Mouse (Mus musculus) intestine, embryonic 14.5 days (tissue): Measurements from ENCODE around the gene Pde3b. TPM values are rescaled to one million over a fixed set of nuclear protein-coding genes. Genes with fewer than 3 reads are reported as not detected.
"Not testable (repeated sequence)": the region's sequence is repeated elsewhere in the genome, so short reads cannot be mapped to it uniquely, and the experiment has no call there.

Experiments
- ATAC-seq: fragments of 200-750 bp; cut with Nextera tagmentation; replicated peaks from 2 replicates; pipeline ENCODE4 v1.8.0; 2017; ENCODE audit warnings: low read depth, moderate number of reproducible peaks, moderate TSS enrichment, moderate library complexity; ENCODE audit not compliant: low FRiP score, low TSS enrichment
- DNase-seq: peaks from one replicate; pipeline ENCODE4 v3.0.0-alpha.2; 2018; ENCODE audit warnings: low spot score
- H3K27ac ChIP-seq: fragments of 300-500 bp; sonication (generic); 2 replicates; pipeline ENCODE4 v1.5.1; 2014; ENCODE audit warnings: low read depth, mild to moderate bottlenecking, control low read depth
- H3K27me3 ChIP-seq: fragments of 300-500 bp; sonication (generic); replicated peaks from 2 replicates; pipeline ENCODE4 v1.6.1; 2014; ENCODE audit warnings: low read length, control low read depth; ENCODE audit not compliant: control insufficient read depth, insufficient read depth
- H3K36me3 ChIP-seq: fragments of 300-500 bp; sonication (generic); 2 replicates; pipeline ENCODE4 v1.6.1; 2014; ENCODE audit warnings: low read length, control low read depth; ENCODE audit not compliant: control insufficient read depth, insufficient read depth
- H3K4me1 ChIP-seq: fragments of 300-500 bp; sonication (generic); replicated peaks from 2 replicates; pipeline ENCODE4 v1.6.1; 2014; ENCODE audit warnings: low read length, control low read depth, mixed read lengths; ENCODE audit not compliant: control insufficient read depth, insufficient read depth
- H3K4me2 ChIP-seq: fragments of 300-500 bp; sonication (generic); 2 replicates; pipeline ENCODE4 v1.6.1; 2014; ENCODE audit warnings: low read length
- H3K4me3 ChIP-seq: fragments of 300-500 bp; sonication (generic); 2 replicates; pipeline ENCODE4 v1.5.1; 2014; ENCODE audit warnings: low read depth, low read length, control low read depth, mixed read lengths
- H3K9ac ChIP-seq: fragments of 300-500 bp; sonication (generic); 2 replicates; pipeline ENCODE4 v1.6.1; 2014; ENCODE audit warnings: mild to moderate bottlenecking, low read length
- H3K9me3 ChIP-seq: fragments of 300-500 bp; sonication (generic); 2 replicates; pipeline ENCODE4 v1.6.1; 2016; ENCODE audit warnings: low read length, control low read depth; ENCODE audit not compliant: control insufficient read depth
- WGBS: fragments of 180-500 bp; shearing (Covaris S2); extraction: QIAGEN DNeasy Blood & Tissue Kit; methylation state at CpG from one replicate; pipeline ENCODE4 v1.1.7; 2014; 5-methylcytosine and 5-hydroxymethylcytosine counted together
- polyA plus RNA-seq: library from polyadenylated mRNA; unstranded; fragments of >200 nt; fragmentation: Nextera tagmentation; extraction: Ambion mirVana; gene quantifications from 2 replicates; pipeline ENCODE4 v1.2.1, GENCODE M21; 2014

Gene Pde3b
- 6.9 and 8.4 TPM in 2 replicates for polyA plus RNA-seq

DNA sequence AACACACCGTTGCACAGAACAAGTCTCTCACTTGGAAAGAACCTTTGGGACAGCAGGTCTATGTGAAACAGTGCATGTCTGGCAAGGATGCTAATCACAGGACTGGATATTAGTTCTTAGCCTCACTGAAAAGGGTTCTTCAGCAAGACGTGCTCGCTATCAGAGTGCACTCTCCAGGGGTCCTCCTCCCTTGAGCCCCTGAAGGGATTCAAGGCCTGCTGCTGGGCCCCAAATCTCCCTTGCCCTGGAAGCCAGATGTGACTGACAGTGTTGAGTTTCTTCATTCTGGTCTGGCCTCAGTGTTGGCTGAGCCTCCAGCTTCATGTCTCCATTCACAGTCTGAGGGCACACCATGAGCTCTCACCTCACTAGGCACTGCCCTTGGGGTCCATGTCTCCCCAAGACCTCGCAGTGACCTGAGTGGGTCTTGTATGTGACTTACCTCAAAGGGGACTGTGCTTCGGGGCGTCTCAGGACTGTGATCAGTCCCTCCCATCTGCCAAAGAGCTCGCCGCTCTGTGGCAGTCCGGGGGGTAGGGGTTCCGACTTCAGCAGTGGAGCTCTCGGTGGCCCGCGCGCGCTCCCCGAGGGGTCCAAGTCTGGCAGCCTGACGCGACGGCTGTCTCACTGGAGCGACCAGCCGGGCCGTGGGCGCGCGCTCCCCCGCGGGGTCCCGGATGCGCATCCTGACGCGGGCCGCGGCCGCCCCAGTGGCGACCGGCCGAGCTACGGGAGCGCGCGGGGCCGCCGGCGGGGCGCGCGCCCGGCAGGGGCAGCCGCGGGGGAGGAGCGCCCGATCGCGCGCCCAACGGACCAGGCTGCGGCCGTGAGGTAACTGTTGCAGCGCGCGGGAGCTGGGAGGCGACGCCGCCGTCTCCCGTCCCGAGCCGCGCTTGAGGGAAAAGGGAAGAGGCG, at the start of gene Pde3b:
Gene Pde3b (plus strand): TSS at position 861 of the 915 bp plus-strand sequence.
- H3K9me3 ChIP-seq, result no peaks in the 10 kb centered on the region
- peak within 1 kb of the TSS; percentile 79 for H3K27ac ChIP-seq
- H3K27me3 ChIP-seq, result no peaks in the 10 kb centered on the region
- peak within 1 kb of the TSS; percentile 91 for H3K4me2 ChIP-seq
- 2% methylated on average over 52 of the region's 70 CpGs for WGBS
- no peaks in the 10 kb centered on the region for H3K36me3 ChIP-seq
- peak; percentile 85 for ATAC-seq
- peak within 1 kb of the TSS; percentile 90 for H3K9ac ChIP-seq
- DNase-seq, result peak; percentile 84
- peak within 1 kb of the TSS; percentile 88 for H3K4me3 ChIP-seq
- peaks cover 6% of the 10 kb centered on the region for H3K4me1 ChIP-seq

DNA sequence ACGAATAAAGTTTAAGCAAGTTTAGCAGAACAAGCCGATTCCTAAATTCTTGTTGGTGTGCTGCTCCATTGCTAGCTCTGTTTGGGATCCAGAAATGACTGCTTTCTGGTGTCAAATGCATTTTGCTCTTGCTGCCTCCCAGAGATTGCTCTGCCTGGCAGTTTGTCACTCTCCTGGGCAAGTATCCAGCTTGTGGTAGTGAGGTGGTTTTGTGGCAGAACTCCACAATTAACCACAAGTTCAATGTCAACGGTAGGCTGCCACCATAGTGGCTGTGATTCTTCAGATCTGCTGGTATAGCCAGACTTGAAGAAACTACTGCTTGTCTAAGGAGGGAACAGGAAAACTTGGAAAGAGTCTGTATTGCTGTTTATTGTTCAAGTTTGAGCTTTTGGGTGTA, 13.0 kb upstream of the Pde3b start:
- DNase-seq, result no peak
- H3K27ac ChIP-seq, result no peak overlapping the region
- WGBS, result 92% methylated on average over 3 of the region's 3 CpGs

DNA sequence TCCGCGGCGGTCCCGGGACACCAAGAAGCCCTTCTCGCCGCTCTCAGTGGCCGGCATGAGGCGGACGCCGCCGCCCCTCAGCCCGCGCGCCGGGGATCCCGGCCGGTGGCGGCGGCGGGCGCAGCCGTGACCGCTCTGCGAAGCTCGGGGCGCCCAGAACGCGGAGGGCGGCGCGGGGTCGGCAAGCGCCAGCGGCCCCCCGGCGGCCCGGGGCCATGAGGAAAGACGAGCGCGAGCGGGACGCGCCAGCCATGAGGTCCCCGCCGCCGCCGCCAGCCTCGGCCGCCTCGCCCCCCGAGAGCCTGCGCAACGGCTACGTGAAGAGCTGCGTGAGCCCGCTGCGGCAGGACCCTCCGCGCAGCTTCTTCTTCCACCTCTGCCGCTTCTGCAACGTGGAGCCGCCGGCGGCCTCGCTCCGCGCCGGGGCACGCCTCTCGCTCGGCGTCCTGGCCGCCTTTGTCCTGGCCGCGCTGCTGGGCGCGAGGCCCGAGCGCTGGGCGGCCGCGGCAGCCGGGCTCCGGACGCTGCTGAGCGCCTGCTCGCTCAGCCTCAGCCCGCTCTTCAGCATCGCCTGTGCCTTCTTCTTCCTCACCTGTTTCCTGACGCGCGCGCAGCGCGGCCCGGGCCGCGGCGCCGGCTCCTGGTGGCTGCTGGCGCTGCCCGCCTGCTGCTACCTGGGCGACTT, 397 bp downstream of the Pde3b start:
- H3K4me2 ChIP-seq, result peak overlapping the region; percentile 91
- peaks cover 6% of the 10 kb centered on the region for H3K4me1 ChIP-seq
- under 1% methylated on average over 98 of the region's 103 CpGs for WGBS
- H3K9ac ChIP-seq, result peak overlapping the region; percentile 90
- H3K36me3 ChIP-seq, result no peaks in the 10 kb centered on the region
- ATAC-seq, result peak; percentile 66
- H3K4me3 ChIP-seq, result peak overlapping the region; percentile 88
- peak overlapping the region; percentile 79 for H3K27ac ChIP-seq
- peak; percentile 80 for DNase-seq
- no peaks in the 10 kb centered on the region for H3K9me3 ChIP-seq
- H3K27me3 ChIP-seq, result no peaks in the 10 kb centered on the region

More for the DNA sequence above, 13.0 kb upstream of the Pde3b start:
- H3K27me3 ChIP-seq, result no peaks in the 10 kb centered on the region
- H3K9me3 ChIP-seq, result no peaks in the 10 kb centered on the region
- no peak overlapping the region for H3K9ac ChIP-seq
- no peak for ATAC-seq
- H3K4me2 ChIP-seq, result no peak overlapping the region
- H3K4me3 ChIP-seq, result no peak overlapping the region
- no peaks in the 10 kb centered on the region for H3K36me3 ChIP-seq
- no peaks in the 10 kb centered on the region for H3K4me1 ChIP-seq

DNA sequence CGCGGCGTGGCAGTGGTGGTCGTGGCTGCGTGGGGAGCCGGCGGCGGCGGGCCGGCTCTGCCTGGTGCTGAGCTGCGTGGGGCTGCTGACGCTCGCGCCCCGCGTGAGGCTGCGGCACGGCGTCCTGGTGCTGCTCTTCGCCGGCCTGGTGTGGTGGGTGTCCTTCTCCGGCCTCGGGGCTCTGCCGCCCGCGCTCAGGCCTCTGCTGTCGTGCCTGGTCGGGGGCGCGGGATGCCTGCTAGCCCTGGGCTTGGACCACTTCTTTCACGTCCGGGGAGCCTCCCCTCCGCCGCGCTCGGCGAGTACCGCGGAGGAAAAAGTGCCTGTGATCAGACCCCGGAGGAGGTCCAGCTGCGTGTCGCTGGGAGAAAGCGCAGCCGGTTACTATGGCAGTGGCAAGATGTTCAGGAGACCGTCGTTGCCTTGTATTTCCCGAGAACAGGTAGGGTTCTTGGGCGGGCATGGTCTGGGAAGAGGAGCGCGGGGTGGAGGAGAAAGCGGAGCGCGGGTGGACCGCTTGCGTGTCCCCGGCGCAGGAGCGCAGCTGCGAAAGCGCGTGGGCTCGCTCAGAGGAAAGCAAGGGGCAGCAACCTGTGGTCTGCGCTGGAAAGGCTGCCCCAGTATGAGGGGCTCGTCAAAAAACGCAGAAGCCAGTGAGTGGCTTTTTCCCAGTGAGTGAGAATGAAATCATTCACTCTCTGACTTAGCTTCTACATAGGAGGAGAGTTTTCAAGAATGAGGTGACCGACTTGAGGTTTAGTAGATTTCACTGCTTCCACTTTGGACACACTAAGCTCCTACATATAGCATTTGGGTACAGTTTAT, 1.2 kb downstream of the Pde3b start:
- WGBS, result under 1% methylated on average over 66 of the region's 66 CpGs
- DNase-seq, result peak; percentile 85
- Histone ChIP-seq H3K36me3 (no peaks in the 10 kb centered on the region), H3K4me1 (peaks cover 6% of the 10 kb centered on the region), H3K27ac (peak overlapping the region; percentile 79), H3K27me3 (no peaks in the 10 kb centered on the region), H3K9ac (peak overlapping the region; percentile 90), H3K4me3 (peak overlapping the region; percentile 88), H3K4me2 (peak overlapping the region; percentile 91), H3K9me3 (no peaks in the 10 kb centered on the region)
- peak; percentile 63 for ATAC-seq

DNA sequence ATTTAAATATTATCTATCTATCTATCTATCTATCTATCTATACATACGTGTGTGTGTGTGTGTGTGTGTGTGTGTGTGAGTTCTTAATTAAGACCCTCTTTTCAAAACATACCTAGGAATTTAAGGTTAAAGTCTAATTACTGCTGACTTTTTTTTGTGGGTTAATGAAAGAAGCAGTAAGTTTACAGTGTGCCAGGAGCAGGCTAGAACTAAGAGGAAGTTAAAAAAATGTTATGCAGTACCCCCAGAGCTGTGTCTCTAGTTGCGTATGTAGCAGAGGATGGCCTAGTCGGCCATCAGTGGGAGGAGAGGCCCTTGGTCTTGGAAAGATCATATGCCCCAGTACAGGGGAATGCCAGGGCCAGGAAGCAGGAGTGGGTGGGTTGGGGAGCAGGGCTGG, 4.2 kb downstream of the Pde3b start:
- H3K4me2 ChIP-seq, H3K36me3 ChIP-seq, H3K27ac ChIP-seq, H3K9ac ChIP-seq, H3K4me1 ChIP-seq, ATAC-seq, H3K27me3 ChIP-seq, DNase-seq, H3K9me3 ChIP-seq, H3K4me3 ChIP-seq: not testable (repeated sequence)
- 69% methylated on average over 3 of the region's 3 CpGs for WGBS

DNA sequence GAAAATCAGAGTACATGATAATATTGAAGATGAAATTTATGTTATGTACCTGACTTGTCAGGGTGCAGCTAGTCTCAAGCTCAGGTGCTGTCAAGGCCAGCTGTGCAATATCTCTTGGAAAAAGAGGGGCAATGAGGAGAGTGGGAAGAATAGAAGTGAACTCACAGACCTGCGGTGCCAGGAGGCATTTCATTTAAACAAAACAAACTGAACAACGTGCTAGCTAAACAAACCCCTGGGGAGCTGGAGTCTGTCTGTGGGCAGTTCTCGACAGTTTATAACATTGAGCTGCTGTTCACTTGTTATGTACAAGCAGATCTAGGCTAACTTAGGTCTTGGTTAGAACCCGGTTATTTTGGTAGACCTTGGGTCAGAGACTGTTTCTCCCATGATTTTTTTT, 5.8 kb downstream of the Pde3b start:
- Histone ChIP-seq H3K36me3 (no peaks in the 10 kb centered on the region), H3K4me3 (no peak overlapping the region), H3K27ac (no peak overlapping the region), H3K4me1 (peaks cover 6% of the 10 kb centered on the region), H3K9ac (no peak overlapping the region), H3K9me3 (no peaks in the 10 kb centered on the region), H3K27me3 (no peaks in the 10 kb centered on the region), H3K4me2 (no peak overlapping the region)
- no peak for ATAC-seq
- DNase-seq, result no peak
- 21% methylated on average over 4 of the region's 4 CpGs for WGBS

- Histone ChIP-seq H3K9ac (no peak overlapping the region), H3K4me1 (peaks cover 3% of the 10 kb centered on the region; the same call in 1 of the 2 replicates), H3K4me2 (no peak overlapping the region), H3K9me3 (no peaks in the 10 kb centered on the region), H3K27me3 (no peaks in the 10 kb centered on the region), H3K27ac (no peak overlapping the region), H3K36me3 (no peaks in the 10 kb centered on the region), H3K4me3 (no peak overlapping the region)
- DNase-seq (no peak), ATAC-seq (no peak)
- 68% methylated on average over 3 of the region's 3 CpGs for WGBS
These were observed 7.1 kb downstream of the Pde3b start for GRCm38 (mm10) chr7:114422224-114422623.

DNA sequence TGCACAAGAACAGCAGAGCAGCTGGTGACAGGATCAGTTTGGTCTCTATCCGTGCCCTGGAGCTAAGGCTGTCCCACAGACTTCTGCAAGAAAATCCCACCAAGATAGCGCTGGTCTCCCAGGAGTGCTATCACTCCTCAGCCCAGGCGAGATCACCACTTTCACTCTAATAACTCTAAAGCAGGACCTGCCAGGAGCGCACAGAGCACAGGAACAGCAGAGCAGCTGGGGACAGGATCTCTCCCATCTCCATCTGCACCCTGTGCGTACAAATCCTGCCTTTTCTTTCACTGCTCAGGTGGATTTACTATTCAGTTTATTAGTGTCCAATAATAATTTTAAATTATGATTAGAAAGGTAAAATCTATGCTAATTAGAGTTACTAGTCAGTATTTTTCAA, 14.7 kb downstream of the Pde3b start:
- Histone ChIP-seq H3K4me1 (no peaks in the 10 kb centered on the region), H3K4me2 (no peak overlapping the region), H3K4me3 (no peak overlapping the region), H3K27me3 (no peaks in the 10 kb centered on the region), H3K9me3 (no peaks in the 10 kb centered on the region), H3K9ac (no peak overlapping the region), H3K27ac (no peak overlapping the region), H3K36me3 (no peaks in the 10 kb centered on the region)
- DNase-seq, result no peak
- no peak for ATAC-seq
- WGBS, result 81% methylated on average over 5 of the region's 5 CpGs
